37 mouse cellular contexts compared by ENCODE assay signal in genomic region chr17:32710541-32710940, GRCm38 (mm10). TPM values are rescaled to one million over a fixed set of nuclear protein-coding genes. Genes with fewer than 3 reads are reported as not detected.
"Had no signal": no experiment of that assay in that cellular context is flagged by ENCODE, and none has a peak within 500 bp of the region (broad histone marks: within the 10 kb centered on the region; RNA-seq: fewer than 3 reads in every experiment).

No protein-coding gene starts in this region.

RNA-seq across cellular contexts. Expression of gene Cyp4f15, which starts 25.1 kb away (rescaled TPM):
- total RNA-seq: megakaryocyte progenitor cell, adult 5-6 weeks; megakaryocyte, adult 5-6 weeks; megakaryocyte-erythroid progenitor cell, adult 5-6 weeks; monocyte, adult 5-6 weeks had no signal
- polyA plus RNA-seq: lung, embryonic 14.5 days; lung, embryonic 15.5 days; lung, embryonic 16.5 days; macrophage; myocyte had no signal

RNA-seq across cellular contexts. Expression of gene Cyp4f40, which starts 51.8 kb away (rescaled TPM):
- total RNA-seq: left cerebral cortex, postnatal 10 days; left cerebral cortex, postnatal 14 days; left cerebral cortex, postnatal 25 days; left cerebral cortex, postnatal 36 days; left cerebral cortex, postnatal 4 days; liver, adult 2 months; megakaryocyte progenitor cell, adult 5-6 weeks; megakaryocyte, adult 5-6 weeks; megakaryocyte-erythroid progenitor cell, adult 5-6 weeks; midbrain, postnatal 0 days; monocyte, adult 5-6 weeks had no signal
- polyA plus RNA-seq: limb, embryonic 10.5 days; limb, embryonic 11.5 days; limb, embryonic 12.5 days; limb, embryonic 13.5 days; limb, embryonic 15.5 days; liver, adult 2 months; liver, embryonic 11.5 days; liver, embryonic 12.5 days; liver, embryonic 13.5 days; liver, embryonic 14.5 days; liver, embryonic 15.5 days; liver, postnatal 0 days; lung, embryonic 14.5 days; lung, embryonic 15.5 days; lung, postnatal 0 days; macrophage; midbrain, embryonic 10.5 days; midbrain, embryonic 11.5 days; midbrain, embryonic 12.5 days; midbrain, embryonic 13.5 days; midbrain, embryonic 14.5 days; midbrain, embryonic 15.5 days; neural tube, embryonic 11.5 days; neural tube, embryonic 12.5 days; neural tube, embryonic 13.5 days had no signal
